Mouse (Mus musculus) cerebellum, postnatal 25 days (tissue): ENCODE data around the gene Sin3b.
A peak's percentile ranks its signal among the peaks of the same experiment; 100 is the strongest.
"Not testable (repeated sequence)": the region's sequence is repeated elsewhere in the genome, so short reads cannot be mapped to it uniquely, and the experiment has no call there.

ENCODE experiments used
- DNase-seq, 2 experiments: peaks; one replicate each; pipeline ENCODE4 v3.0.0; 2021; ENCODE audit warnings: mixed read lengths in 2 of 2

Sin3b gene

DNA sequence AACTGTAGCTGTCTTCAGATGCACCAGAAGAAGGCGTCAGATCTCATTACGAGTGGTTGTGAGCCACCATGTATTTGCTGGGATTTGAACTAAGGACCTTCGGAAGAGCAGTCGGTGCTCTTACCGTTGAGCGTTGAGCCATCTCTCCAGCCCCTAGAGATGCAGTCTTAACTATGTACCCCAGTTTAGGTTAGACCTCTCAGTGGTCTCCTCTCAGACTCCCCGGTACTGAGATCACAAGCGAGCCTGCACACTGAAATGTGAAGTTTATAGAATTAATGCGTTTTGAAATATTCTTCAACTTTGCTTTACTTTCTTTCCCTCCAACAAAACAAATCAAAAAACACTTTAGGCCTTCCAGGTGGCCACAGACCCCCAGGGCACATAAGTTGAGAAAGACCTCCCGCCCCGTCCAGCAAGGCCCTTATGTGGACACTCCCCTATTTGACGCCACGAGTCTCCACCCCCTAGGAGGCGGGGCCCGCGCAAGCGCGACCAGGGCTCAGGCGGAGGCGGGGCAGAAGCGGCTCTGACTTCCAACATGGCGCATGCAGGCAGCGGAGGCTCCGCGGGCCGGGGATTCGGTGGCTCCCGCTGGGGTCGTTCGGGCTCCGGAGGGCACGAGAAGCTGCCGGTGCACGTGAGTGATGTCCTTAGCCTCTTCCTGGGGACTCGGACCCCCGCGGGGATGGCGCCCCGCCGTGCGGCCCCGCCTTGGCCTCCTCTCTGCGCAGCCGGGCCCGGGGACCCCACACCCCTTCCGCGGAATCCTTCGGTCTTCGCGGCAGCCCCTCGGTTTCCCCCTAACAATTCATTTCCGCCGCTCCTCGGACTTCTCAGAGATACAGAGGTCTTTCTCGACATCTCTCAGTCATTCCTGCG is at the start of gene Sin3b:
Gene Sin3b (plus strand): TSS at position 517 of the 882 bp plus-strand sequence.
- DNase-seq: peak; percentile 94 to 96

GRCm38 (mm10) chr8:72674184-72674583 is 48.9 kb upstream of the Sin3b start:
- DNase-seq: peak in 1 of 2 experiments; percentile 23

DNA sequence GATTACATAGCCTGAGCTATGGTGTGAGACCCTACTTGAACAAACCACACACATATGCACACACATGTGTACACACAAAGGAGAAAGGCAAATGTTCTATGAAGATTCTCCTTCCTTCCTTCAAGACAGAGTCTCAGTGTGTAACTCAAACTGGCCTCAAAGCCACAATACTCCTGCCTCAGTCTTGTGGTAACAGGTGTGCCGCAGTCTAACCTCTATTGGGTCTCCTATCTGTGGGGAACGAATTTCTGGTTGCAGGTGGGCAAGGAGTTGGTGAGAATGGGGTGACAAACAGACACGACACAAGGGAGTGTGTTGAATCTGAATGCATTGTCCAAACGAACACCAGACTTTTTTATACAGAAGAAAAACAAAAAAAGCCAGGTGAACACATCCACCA is 46.6 kb upstream of the Sin3b start:
- DNase-seq: no peak

DNA sequence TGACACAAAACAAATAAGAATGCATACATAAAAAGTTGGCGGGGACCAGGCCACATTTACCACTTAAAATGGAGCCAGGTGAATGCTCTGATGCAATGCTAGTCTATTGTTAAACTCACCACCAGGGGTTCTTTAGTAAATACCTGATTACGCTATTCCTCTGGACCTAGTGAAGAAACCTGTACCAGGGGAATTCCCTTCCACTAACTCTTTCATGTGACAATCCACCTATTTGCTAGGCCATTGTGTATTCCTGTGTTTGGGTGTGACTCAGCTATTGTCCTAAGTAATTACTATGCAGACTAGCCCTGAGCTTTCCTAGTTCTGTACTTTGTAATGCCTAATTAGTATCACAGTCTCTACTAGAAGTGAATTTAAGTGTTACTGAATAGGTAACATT is 46.2 kb upstream of the Sin3b start:
- not testable (repeated sequence) for DNase-seq

DNA sequence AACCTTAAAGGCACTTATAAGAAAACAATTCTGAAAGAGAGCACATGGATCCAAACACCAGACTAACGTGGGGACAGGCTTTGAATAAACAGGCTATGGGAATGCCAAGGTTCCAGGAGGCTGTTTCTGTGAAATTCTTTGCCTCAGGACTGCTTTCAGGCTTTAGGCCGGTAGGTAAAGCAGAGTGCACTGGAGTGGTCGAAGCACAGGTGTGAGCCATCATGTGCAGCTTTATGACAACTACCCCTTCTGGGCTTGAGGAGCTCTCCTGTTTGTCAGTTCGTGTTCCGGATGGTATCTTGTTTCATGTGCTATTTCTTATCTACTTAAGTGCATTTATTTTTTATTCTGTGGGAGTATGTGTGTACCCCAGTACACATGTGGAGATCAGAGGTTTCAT is 45.8 kb upstream of the Sin3b start:
- DNase-seq: no peak

- peak; percentile 59 to 77 for DNase-seq
Observed at GRCm38 (mm10) chr8:72680133-72680532, 43.0 kb upstream of the Sin3b start.

GRCm38 (mm10) chr8:72682051-72682687 is 40.9 kb upstream of the Sin3b start:
- DNase-seq: no peak

- DNase-seq: no peak
Observed at GRCm38 (mm10) chr8:72683010-72683521, 40.0 kb upstream of the Sin3b start.

DNA sequence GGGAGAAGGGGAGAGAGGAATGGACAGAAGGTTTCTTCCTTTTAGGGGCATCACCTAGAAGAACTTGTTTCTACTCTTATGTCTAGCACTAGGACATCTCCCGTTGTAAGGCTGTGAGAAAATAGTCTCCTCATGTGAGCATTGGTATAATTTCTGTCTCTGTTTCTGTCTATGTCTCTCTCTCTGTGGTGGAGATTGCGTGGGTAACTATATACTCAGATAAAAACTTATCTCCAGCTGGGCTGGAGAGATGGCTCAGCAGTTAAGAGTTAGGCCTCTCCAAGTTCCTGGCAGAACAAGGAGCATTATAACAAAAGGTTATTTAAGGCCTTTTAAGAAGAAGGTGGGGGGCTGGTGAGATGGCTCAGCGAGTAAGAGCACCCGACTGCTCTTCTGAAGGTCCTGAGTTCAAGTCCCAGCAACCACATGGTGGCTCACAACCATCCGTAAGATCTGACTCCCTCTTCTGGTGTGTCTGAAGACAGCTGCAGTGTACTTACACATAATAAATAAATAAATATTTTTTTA is 39.4 kb upstream of the Sin3b start:
- DNase-seq: not testable (repeated sequence)

- DNase-seq: no peak
Observed at GRCm38 (mm10) chr8:72698349-72698926, 24.6 kb upstream of the Sin3b start.

DNA sequence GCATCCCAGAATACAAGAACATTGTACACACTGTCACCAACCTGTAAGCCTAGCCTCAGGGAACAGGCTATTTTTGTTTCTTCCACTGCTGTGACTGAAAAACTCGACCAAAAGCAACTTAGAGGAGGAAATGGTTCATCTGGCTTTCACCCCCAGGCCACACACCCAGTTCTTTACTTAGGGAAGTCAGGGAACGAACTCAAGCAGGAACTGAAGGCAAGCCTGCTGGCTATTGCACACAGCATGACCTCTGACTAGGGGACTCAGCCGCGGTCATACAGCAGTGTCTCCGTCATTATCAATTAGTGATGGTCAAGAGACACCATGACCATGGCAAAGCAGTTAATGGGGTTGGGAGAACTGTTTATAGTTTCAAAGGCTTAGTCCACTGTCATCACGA is 10.5 kb upstream of the Sin3b start:
- no peak for DNase-seq

- no peak for DNase-seq
Observed at GRCm38 (mm10) chr8:72716594-72716993, 6.5 kb upstream of the Sin3b start.

DNA sequence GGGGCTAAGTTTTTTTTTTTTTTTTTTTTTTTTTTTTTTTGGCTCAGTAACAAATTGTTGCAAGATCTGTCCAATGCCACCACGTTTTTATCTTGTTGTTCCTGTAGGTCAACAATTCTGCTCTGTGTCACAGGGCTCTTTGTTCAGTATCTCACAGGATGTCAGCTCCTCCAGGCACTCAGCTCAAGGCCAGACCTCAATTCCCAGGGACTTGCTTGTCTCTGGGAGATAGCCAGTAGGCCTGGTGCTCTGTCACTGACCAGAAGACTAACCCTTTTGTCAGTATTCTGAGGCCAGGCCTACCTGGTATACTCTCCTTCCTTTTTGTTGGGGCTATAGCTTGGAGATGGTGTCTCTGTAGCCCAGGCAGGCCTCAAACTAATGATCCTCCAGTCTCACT is 2.5 kb upstream of the Sin3b start:
- DNase-seq: no peak

DNA sequence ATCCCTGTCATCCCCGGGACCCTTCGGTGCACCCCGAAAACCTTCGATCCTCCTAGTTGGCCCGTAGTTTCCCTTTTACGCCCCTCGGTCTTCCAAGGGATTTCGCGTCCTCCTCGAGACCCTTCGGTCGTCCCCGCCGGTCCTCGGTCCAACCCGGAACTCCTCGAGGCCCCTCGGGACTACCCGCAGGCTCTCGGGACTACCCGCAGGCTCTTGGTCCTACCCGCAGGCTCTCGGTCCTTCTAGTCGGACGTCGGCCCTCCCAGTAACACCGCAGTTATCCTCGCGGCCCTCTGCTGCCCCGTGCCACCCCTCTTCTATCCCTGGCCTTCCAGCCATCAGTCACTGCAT is 541 bp downstream of the Sin3b start:
- DNase-seq: peak in 1 of 2 experiments; percentile 34

GRCm38 (mm10) chr8:72728636-72729035 is 5.6 kb downstream of the Sin3b start:
- DNase-seq: no peak

DNA sequence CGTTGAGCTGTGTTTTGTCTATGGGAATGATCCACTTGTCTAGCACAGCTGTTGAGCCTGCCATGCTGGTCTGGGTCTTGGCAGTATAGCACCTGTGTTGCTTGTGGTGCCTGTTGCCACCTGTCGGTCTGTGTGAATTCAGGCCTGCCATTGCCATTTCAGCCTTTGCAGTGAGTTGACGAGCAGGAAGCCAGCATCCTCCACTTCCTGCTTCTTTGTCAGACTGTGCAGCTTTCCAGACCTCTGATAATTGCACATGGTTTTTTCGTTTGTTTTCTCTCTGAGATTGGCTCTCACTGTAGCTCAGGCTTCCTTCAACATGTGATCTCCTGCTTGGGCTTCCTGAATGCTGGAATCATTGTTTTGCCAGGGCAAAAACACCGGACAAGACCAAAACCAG is 11.9 kb downstream of the Sin3b start:
- no peak for DNase-seq

- no peak for DNase-seq
Observed at GRCm38 (mm10) chr8:72736868-72737267, 13.8 kb downstream of the Sin3b start.

DNA sequence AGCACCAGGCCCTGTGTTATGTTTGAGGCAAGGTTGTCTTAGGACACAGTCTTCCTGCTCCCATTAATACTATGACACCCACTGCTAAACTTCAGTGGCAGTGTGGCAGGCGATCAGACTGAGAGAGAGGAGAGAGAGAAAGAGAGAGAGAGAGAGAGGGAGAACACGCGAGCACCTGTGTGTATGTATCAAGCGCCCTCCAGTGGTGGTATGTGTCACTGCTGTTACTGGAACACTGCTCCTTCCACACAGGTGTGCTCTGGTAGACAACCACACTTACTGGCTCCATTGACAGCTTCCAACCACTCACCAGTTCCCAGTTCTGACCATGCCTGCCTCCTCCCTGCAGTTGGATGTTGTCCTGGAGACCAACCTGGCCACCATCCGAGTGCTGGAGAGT is 23.0 kb downstream of the Sin3b start:
- DNase-seq: peak; percentile 54 to 70

DNA sequence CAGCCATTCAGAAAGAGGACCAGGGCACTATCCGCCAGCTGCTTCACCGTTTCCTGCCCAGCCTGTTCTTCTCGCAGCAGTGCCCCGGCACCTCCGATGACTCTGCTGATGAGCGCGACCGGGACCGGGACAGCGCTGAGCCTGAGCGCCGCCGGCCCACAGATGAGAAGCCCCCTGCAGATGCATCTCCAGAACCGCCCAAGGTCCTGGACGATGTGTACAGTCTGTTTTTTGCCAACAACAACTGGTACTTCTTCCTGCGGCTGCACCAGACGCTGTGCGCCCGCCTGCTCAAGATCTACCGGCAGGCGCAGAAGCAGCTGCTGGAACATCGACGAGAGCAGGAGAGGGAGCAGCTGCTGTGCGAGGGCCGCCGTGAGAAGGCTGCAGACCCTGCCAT is 26.8 kb downstream of the Sin3b start:
- no peak for DNase-seq

DNA sequence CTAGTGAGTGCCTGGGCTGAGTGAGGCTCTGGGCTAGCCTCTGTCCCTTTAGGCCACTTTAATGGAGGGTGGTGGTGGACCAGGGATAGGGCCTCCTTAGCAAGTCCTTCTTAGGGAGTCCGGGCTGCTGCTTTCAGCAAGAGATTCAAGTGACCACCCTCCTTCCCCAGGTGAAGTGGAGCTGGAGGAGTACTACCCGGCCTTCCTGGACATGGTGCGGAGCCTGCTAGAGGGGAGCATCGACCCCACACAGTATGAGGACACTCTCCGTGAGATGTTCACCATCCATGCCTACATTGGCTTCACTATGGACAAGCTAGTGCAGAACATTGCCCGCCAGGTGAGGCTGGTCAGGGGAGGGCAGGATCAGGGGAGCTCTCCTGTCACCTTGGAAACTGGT is 27.2 kb downstream of the Sin3b start:
- peak in 1 of 2 experiments; percentile 1 for DNase-seq

DNA sequence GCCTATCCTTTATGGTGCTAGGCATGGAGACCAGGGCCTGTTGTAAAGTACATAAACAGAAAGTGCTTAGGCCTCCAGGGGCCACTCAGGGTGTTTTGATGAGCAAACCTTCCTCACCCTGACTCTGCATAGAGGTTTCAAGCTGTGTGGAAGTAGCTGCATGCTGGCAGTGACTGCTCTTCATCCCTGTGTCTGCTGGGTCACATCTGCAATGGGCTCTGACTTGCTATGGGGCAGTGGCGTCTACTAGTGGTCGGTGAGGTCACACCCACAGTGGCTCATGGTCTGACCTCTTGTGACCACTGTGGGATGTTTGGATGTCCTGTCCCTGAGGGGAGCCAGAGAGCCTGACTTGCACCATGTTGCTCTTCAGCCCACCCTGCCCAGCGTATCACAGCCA is 28.0 kb downstream of the Sin3b start:
- DNase-seq: peak in 1 of 2 experiments; percentile 2

DNA sequence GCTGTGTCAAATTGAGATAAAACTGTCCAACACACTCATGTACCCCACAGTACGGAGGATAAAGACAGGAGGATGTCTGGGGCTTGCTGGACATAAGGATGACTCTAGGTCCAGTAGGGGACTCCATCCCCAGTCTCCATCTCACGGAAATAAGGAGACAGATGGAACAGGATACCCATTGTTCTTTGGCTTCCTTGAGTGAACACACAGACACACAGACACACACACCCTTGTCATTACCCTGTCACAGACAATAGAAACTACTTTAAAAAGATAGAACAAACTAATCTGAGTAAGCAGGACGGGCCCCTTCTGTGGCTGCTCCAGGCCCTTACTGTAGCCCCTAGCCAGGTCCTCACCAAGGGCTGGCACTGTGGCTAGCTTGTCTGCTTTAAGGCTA is 29.2 kb downstream of the Sin3b start:
- peak in 1 of 2 experiments; percentile 2 for DNase-seq

- DNase-seq: peak in 1 of 2 experiments; percentile 2
Observed at GRCm38 (mm10) chr8:72753165-72753564, 30.1 kb downstream of the Sin3b start.
